ENCODE assay signal across 23 mouse cellular contexts in genomic region chr3:34481314-34481713, GRCm38 (mm10).
A peak's percentile ranks its signal among the peaks of the same experiment; 100 is the strongest.
DNase-seq lines count a peak whose midpoint lies in the region; ATAC-seq and TF ChIP-seq lines count a peak whose summit lies in the region.
"Had no signal": no experiment of that assay in that cellular context is flagged by ENCODE, and none has a peak within 500 bp of the region (broad histone marks: within the 10 kb centered on the region; RNA-seq: fewer than 3 reads in every experiment).

No protein-coding gene starts in this region.

- H3K4me2 ChIP-seq in midbrain, postnatal 0 days (ENCODE audit: low read depth, low read length, poor library complexity, severe bottlenecking), result no peak overlapping the region
- no peak overlapping the region for H3K4me2 ChIP-seq in forebrain, postnatal 0 days (ENCODE audit: low read depth)
- peak overlapping the region; percentile 18 for H3K4me2 ChIP-seq in midbrain, embryonic 11.5 days
- H3K4me2 ChIP-seq: limb, embryonic 15.5 days; lung, embryonic 14.5 days had no signal

- no peak for TF ChIP-seq CTCF in midbrain, postnatal 0 days (IDR thresholded peaks at IDR 0.05)
- TF ChIP-seq CTCF in forebrain, postnatal 0 days (IDR thresholded peaks at IDR 0.05; ENCODE audit: low read depth), result no peak

- H3K9ac ChIP-seq in midbrain, postnatal 0 days (replicated peaks; ENCODE audit: low read length, poor library complexity, severe bottlenecking), result no peak overlapping the region
- no peak overlapping the region for H3K9ac ChIP-seq in forebrain, postnatal 0 days
- H3K9ac ChIP-seq in midbrain, embryonic 11.5 days (ENCODE audit: low read length), result no peak overlapping the region
- H3K9ac ChIP-seq: heart, embryonic 12.5 days; limb, embryonic 15.5 days; liver, embryonic 14.5 days; lung, embryonic 14.5 days had no signal

- no peaks in the 10 kb centered on the region; the same call in 1 of the 2 replicates for H3K9me3 ChIP-seq in midbrain, embryonic 10.5 days (replicated peaks)
- no peaks in the 10 kb centered on the region for H3K9me3 ChIP-seq in midbrain, postnatal 0 days (ENCODE audit: low read length)
- no peaks in the 10 kb centered on the region for H3K9me3 ChIP-seq in forebrain, postnatal 0 days (ENCODE audit: low read length)
- no peaks in the 10 kb centered on the region for H3K9me3 ChIP-seq in midbrain, embryonic 11.5 days (ENCODE audit: control insufficient read depth, low read length)
- H3K9me3 ChIP-seq: embryonic facial prominence, embryonic 10.5 days; heart, embryonic 12.5 days; limb, embryonic 15.5 days had no signal

- ATAC-seq in midbrain, postnatal 0 days (ENCODE audit: low FRiP score), result no peak
- ATAC-seq in forebrain, postnatal 0 days, result no peak
- no peak for ATAC-seq in midbrain, embryonic 11.5 days (ENCODE audit: low FRiP score)
- no peak for ATAC-seq in frontal cortex, adult (ENCODE audit: low TSS enrichment)
- ATAC-seq in inflammation-experienced regulatory T-cells, adult 6 months, result no peak
- ATAC-seq in megakaryocyte progenitor cell, adult 5-6 weeks (replicated peaks; ENCODE audit: poor library complexity), result no peak

- H3K27me3 ChIP-seq in midbrain, embryonic 10.5 days (ENCODE audit: low read depth, poor library complexity, severe bottlenecking), result peaks cover 30% of the 10 kb centered on the region
- no peaks in the 10 kb centered on the region for H3K27me3 ChIP-seq in midbrain, postnatal 0 days (ENCODE audit: insufficient read depth, low read length)
- no peaks in the 10 kb centered on the region for H3K27me3 ChIP-seq in forebrain, postnatal 0 days (ENCODE audit: insufficient read depth, low read length)
- no peaks in the 10 kb centered on the region for H3K27me3 ChIP-seq in midbrain, embryonic 11.5 days (ENCODE audit: control insufficient read depth, insufficient read depth, low read length)
- H3K27me3 ChIP-seq: limb, embryonic 15.5 days had no signal

- peak overlapping the region; percentile 32; the same call in 1 of the 2 replicates for H3K4me3 ChIP-seq in midbrain, embryonic 10.5 days
- no peak overlapping the region for H3K4me3 ChIP-seq in midbrain, postnatal 0 days (ENCODE audit: low read depth, low read length)
- no peak overlapping the region for H3K4me3 ChIP-seq in forebrain, postnatal 0 days (ENCODE audit: low read depth, low read length)
- H3K4me3 ChIP-seq in midbrain, embryonic 11.5 days (ENCODE audit: low read depth, low read length), result no peak overlapping the region
- H3K4me3 ChIP-seq: embryonic facial prominence, embryonic 10.5 days; heart, embryonic 12.5 days; left cerebral cortex, adult 2 months; limb, embryonic 15.5 days; myocyte had no signal

- peaks cover 41% of the 10 kb centered on the region for H3K4me1 ChIP-seq in midbrain, embryonic 10.5 days
- H3K4me1 ChIP-seq in midbrain, postnatal 0 days (ENCODE audit: insufficient read depth, low read length), result no peaks in the 10 kb centered on the region
- H3K4me1 ChIP-seq in forebrain, postnatal 0 days (ENCODE audit: insufficient read depth), result no peaks in the 10 kb centered on the region
- H3K4me1 ChIP-seq in midbrain, embryonic 11.5 days (ENCODE audit: control insufficient read depth, insufficient read depth, low read length), result peaks cover 14% of the 10 kb centered on the region; the same call in 1 of the 2 replicates
- H3K4me1 ChIP-seq: heart, embryonic 12.5 days; limb, embryonic 15.5 days had no signal

- 52% methylated on average over 3 of the region's 3 CpGs for WGBS in midbrain, embryonic 10.5 days
- whole genome bisulfite sequencing in midbrain, postnatal 0 days, result 34% methylated on average over 3 of the region's 3 CpGs
- 44% methylated on average over 3 of the region's 3 CpGs for WGBS in forebrain, postnatal 0 days
- 29% methylated on average over 3 of the region's 3 CpGs for WGBS in midbrain, embryonic 11.5 days

- peak overlapping the region; percentile 63 for H3K27ac ChIP-seq in midbrain, embryonic 10.5 days (replicated peaks)
- H3K27ac ChIP-seq in midbrain, postnatal 0 days (ENCODE audit: low read depth, low read length), result no peak overlapping the region; the same call in 1 of the 2 replicates
- 0 out of 2 replicates have a peak overlapping the region, but pooled peaks have one; percentile 0 for H3K27ac ChIP-seq in forebrain, postnatal 0 days (ENCODE audit: low read depth, low read length)
- H3K27ac ChIP-seq in midbrain, embryonic 11.5 days (ENCODE audit: low read depth, low read length), result no peak overlapping the region; the same call in 1 of the 2 replicates
- H3K27ac ChIP-seq: embryonic facial prominence, embryonic 10.5 days; left cerebral cortex, adult 2 months; limb, embryonic 15.5 days; liver, embryonic 14.5 days had no signal

- peak; percentile 23 for DNase-seq in midbrain, embryonic 10.5 days (ENCODE audit: low spot score)
- DNase-seq in midbrain, postnatal 0 days (ENCODE audit: low spot score), result no peak
- no peak for DNase-seq in forebrain, postnatal 0 days
- DNase-seq in midbrain, embryonic 11.5 days (ENCODE audit: low spot score, missing footprints), result peak; percentile 90
- DNase-seq in retina, embryonic 14.5 days (ENCODE audit: low spot score), result peak; percentile 15
- DNase-seq: adrenal gland, postnatal 10 days; cerebellum, adult 2 months; gastrocnemius, postnatal 25 days; heart, adult 18-20 months; heart, postnatal 10 days; kidney, adult 18-20 months; left cerebral cortex, postnatal 4 days; lung, embryonic 14.5 days; lung, postnatal 36 days had no signal

- H3K36me3 ChIP-seq in midbrain, embryonic 10.5 days, result no peaks in the 10 kb centered on the region
- H3K36me3 ChIP-seq in midbrain, postnatal 0 days (ENCODE audit: insufficient read depth, low read length), result no peaks in the 10 kb centered on the region
- no peaks in the 10 kb centered on the region for H3K36me3 ChIP-seq in forebrain, postnatal 0 days (ENCODE audit: insufficient read depth)
- no peaks in the 10 kb centered on the region for H3K36me3 ChIP-seq in midbrain, embryonic 11.5 days (ENCODE audit: control insufficient read depth, insufficient read depth, low read length)
- H3K36me3 ChIP-seq: embryonic facial prominence, embryonic 10.5 days; heart, embryonic 12.5 days; limb, embryonic 15.5 days had no signal

Comparison
In these comparisons a context has a peak if more than half of its experiments do, and no peak if none do; other contexts are left out.
1. DNase-seq: peak in midbrain, embryonic 10.5 days (single experiment), midbrain, embryonic 11.5 days (single experiment) and retina, embryonic 14.5 days (single experiment); none in midbrain, postnatal 0 days (single experiment) and forebrain, postnatal 0 days (single experiment).
2. H3K27ac ChIP-seq: peak in midbrain, embryonic 10.5 days (single experiment) and forebrain, postnatal 0 days (single experiment); none in midbrain, postnatal 0 days (single experiment) and midbrain, embryonic 11.5 days (single experiment).